Mouse (Mus musculus) v-Abl transformed pro-B cells (cell line): ENCODE results near the gene Rcn1.

Experiments
- in situ Hi-C, 2 experiments: fragments of 400-800 bp; cut with MboI; formaldehyde crosslinking; loops; one replicate each; pipeline ENCODE4 v1.15.1; 2025; ENCODE audit not compliant: unreplicated experiment in 2 of 2

The Rcn1 gene

GRCm38 (mm10) chr2:105399085-105399891 lies at the start of gene Rcn1:
Gene Rcn1, minus strand, starts transcription at chr2:105399319.
- in situ Hi-C loops = no loop called here

- in situ Hi-C loops = loop anchor here in 1 of 2 experiments (25.0 kb wide), 1 partner anchor 557 kb away; no protein-coding TSS in a partner anchor
Observed at GRCm38 (mm10) chr2:105444072-105444471, 45.0 kb upstream of the Rcn1 start.

- in situ Hi-C loops = loop anchor here in 1 of 2 experiments (25.0 kb wide), 1 partner anchor 552 kb away; no protein-coding TSS in a partner anchor
Observed at GRCm38 (mm10) chr2:105439022-105439421, 39.9 kb upstream of the Rcn1 start.

- in situ Hi-C loops = loop anchor here in 1 of 2 experiments (25.0 kb wide), 1 partner anchor 551 kb away; no protein-coding TSS in a partner anchor
Observed at GRCm38 (mm10) chr2:105438525-105438924, 39.4 kb upstream of the Rcn1 start.

- in situ Hi-C loops = loop anchor here in 1 of 2 experiments (25.0 kb wide), 1 partner anchor 546 kb away; no protein-coding TSS in a partner anchor
Observed at GRCm38 (mm10) chr2:105432927-105433326, 33.8 kb upstream of the Rcn1 start.

GRCm38 (mm10) chr2:105430373-105430772 lies 31.3 kb upstream of the Rcn1 start:
- in situ Hi-C loops = loop anchor here in 1 of 2 experiments (25.0 kb wide), 1 partner anchor 543 kb away; no protein-coding TSS in a partner anchor

- in situ Hi-C loops = loop anchor here (5.0 to 25.0 kb wide), 2 partner anchors 93 to 543 kb away; no protein-coding TSS in a partner anchor
Observed at GRCm38 (mm10) chr2:105429899-105430298, 30.8 kb upstream of the Rcn1 start.

GRCm38 (mm10) chr2:105428467-105428866 lies 29.3 kb upstream of the Rcn1 start:
- in situ Hi-C loops = loop anchor here (5.0 to 25.0 kb wide), 2 partner anchors 91 to 541 kb away; no protein-coding TSS in a partner anchor

- in situ Hi-C loops = loop anchor here (5.0 to 25.0 kb wide), 2 partner anchors 91 to 541 kb away; no protein-coding TSS in a partner anchor
Observed at GRCm38 (mm10) chr2:105428029-105428428, 28.9 kb upstream of the Rcn1 start.

- in situ Hi-C loops = loop anchor here (5.0 to 25.0 kb wide), 2 partner anchors 90 to 540 kb away; no protein-coding TSS in a partner anchor
Observed at GRCm38 (mm10) chr2:105427447-105427846, 28.3 kb upstream of the Rcn1 start.

GRCm38 (mm10) chr2:105418629-105419227 lies 19.6 kb upstream of the Rcn1 start:
- in situ Hi-C loops = no loop called here

- in situ Hi-C loops = no loop called here
Observed at GRCm38 (mm10) chr2:105417663-105418062, 18.5 kb upstream of the Rcn1 start.

- in situ Hi-C loops = no loop called here
Observed at GRCm38 (mm10) chr2:105416660-105417348, 17.7 kb upstream of the Rcn1 start.

GRCm38 (mm10) chr2:105416046-105416659 lies 17.0 kb upstream of the Rcn1 start:
- in situ Hi-C loops = no loop called here

GRCm38 (mm10) chr2:105414309-105414708 lies 15.2 kb upstream of the Rcn1 start:
- in situ Hi-C loops = no loop called here

GRCm38 (mm10) chr2:105409253-105409652 lies 10.1 kb upstream of the Rcn1 start:
- in situ Hi-C loops = no loop called here

GRCm38 (mm10) chr2:105408511-105408910 lies 9.4 kb upstream of the Rcn1 start:
- in situ Hi-C loops = no loop called here

- in situ Hi-C loops = no loop called here
Observed at GRCm38 (mm10) chr2:105402180-105402579, 3.1 kb upstream of the Rcn1 start.

GRCm38 (mm10) chr2:105400558-105400957 lies 1.4 kb upstream of the Rcn1 start:
- in situ Hi-C loops = no loop called here

- in situ Hi-C loops = no loop called here
Observed at GRCm38 (mm10) chr2:105398636-105399084, 459 bp downstream of the Rcn1 start.
